Mouse (Mus musculus) splenic B cell, adult 2 months (primary cell): ENCODE results near the gene Ryr3.

Experiments used
- DNase-seq: peaks from one replicate; pipeline ENCODE4 v3.0.0-alpha.2; 2011; ENCODE audit warnings: low read depth, low spot score
- H3K27me3 ChIP-seq: 2 replicates; pipeline ENCODE4 v1.6.1; 2012; ENCODE audit warnings: mild to moderate bottlenecking, low read length, moderate library complexity, mixed read lengths; ENCODE audit not compliant: control insufficient read depth, poor library complexity, insufficient read depth, severe bottlenecking
- H3K36me3 ChIP-seq: 2 replicates; pipeline ENCODE4 v1.6.1; 2012; ENCODE audit warnings: mild to moderate bottlenecking, low read length, moderate library complexity, mixed read lengths; ENCODE audit not compliant: control insufficient read depth, poor library complexity, insufficient read depth, severe bottlenecking

Ryr3 gene

GRCm38 (mm10) chr2:113216746-113217461 is at the start of gene Ryr3:
Gene Ryr3, minus strand, starts transcription at chr2:113217096.
- Histone ChIP-seq H3K36me3 (no peaks in the 10 kb centered on the region), H3K27me3 (no peaks in the 10 kb centered on the region)
- DNase-seq = no peak

DNA sequence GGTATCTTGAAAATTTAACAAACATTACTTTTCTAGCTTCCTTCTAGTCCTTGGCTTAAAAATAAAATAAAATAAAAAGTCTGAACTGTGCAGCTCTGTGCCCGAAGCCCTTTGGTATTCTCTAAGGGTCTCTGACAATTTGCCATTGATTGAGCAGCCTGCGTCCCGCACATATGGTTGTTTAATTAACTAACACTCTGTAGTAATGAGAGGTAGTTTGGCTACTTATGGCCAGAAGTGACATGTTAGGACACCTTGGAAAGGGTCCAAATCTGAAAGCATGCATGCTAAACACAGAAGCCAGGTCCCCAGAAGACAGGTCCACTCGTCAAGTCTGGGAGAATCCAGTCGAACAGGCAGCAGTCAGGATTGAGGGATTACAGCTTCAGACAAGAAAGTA is 22.0 kb upstream of the Ryr3 start:
- DNase-seq = no peak
- H3K36me3 ChIP-seq = no peaks in the 10 kb centered on the region
- no peaks in the 10 kb centered on the region for H3K27me3 ChIP-seq

DNA sequence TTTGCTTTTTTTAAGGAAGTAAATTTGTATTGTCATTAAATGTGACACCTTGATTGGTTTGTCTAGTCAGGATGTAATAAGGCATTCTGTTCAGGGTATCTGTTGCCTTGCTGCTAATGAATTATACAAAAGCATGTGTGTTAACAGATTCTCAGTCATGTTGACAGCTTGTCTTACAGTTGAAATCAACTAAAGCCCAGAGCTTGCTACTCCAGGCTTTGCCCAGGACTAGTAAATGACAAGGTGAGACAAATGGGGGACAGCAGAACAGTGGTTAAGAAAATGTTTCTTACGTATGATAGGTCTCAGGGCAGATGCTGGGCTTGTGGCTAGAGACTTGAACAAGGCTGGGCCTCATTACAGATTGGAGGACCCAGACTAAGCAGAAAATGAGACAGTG is 20.1 kb upstream of the Ryr3 start:
- H3K27me3 ChIP-seq = no peaks in the 10 kb centered on the region
- H3K36me3 ChIP-seq = no peaks in the 10 kb centered on the region
- no peak for DNase-seq

DNA sequence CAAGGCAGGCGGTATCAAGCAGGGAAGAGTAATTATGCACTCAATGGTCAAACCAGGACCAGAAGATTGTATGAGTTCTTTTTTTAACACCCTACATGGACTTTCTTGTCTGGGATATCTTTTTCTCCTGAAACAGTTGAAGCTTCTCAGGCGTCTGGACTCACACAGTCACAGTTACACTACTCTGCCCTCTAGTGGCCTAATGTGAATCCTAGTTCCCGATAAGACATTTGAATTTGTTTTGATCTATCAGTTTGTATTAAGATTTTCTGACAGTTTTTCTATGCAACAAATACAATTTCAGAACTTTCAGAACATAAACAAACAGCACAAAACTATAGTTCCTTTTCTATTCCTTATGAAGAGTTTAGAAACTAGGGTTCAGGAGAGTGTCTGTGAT is 17.7 kb upstream of the Ryr3 start:
- Histone ChIP-seq H3K27me3 (no peaks in the 10 kb centered on the region), H3K36me3 (no peaks in the 10 kb centered on the region)
- no peak for DNase-seq

GRCm38 (mm10) chr2:113233356-113233755 is 16.5 kb upstream of the Ryr3 start:
- Histone ChIP-seq H3K27me3 (no peaks in the 10 kb centered on the region), H3K36me3 (no peaks in the 10 kb centered on the region)
- DNase-seq = no peak

DNA sequence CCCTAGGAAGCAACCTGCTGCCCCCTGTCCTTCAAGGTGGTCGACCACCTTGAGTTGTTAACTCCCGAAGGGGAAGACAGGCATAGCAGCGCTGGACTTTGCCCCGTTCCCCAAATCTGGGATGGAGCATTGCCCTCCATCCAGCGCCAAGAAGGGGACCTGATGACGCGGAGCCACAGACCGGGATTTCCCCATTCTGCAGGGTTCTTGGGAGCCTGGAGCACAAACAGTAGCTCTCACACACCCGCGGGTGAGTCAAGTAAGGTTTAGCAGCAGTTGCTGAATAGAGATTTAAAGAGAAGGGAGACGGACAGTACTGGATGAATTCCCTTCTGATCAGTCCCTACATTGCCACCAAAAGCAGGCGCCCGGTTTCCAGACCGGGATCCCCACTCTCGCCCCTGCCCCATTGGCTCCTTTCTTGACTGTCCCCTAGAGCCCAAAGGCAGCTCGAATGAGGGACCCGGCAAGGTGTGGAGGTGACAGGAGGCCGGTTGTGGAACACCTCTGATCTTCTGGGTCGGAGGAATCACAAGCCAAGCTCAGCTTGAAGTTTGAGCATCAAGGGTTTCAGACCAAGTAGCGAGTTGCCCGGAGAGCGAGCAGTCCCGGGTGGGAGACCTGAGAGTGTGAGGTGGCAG is 671 bp downstream of the Ryr3 start:
- Histone ChIP-seq H3K27me3 (no peaks in the 10 kb centered on the region), H3K36me3 (no peaks in the 10 kb centered on the region)
- no peak for DNase-seq

DNA sequence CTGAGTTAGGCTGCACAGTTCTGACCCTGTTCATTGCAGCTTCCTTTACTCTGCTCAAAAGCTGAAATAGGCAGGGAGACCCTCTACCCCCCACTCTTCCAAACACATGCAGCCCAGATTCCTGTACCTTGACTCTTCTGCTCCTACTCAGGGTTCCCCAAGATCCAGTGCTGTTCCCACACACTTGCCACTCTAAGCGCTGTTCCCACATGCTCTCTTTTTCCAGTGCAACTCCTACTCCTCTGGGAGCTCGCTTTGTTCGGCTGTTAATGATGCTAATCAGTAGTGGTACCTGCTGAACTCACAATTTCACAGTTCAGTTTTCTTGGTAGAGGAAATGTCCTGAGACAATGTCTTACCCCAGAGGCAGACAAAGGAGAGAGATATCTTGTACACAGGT is 6.9 kb downstream of the Ryr3 start:
- Histone ChIP-seq H3K27me3 (no peaks in the 10 kb centered on the region), H3K36me3 (no peaks in the 10 kb centered on the region)
- no peak for DNase-seq

DNA sequence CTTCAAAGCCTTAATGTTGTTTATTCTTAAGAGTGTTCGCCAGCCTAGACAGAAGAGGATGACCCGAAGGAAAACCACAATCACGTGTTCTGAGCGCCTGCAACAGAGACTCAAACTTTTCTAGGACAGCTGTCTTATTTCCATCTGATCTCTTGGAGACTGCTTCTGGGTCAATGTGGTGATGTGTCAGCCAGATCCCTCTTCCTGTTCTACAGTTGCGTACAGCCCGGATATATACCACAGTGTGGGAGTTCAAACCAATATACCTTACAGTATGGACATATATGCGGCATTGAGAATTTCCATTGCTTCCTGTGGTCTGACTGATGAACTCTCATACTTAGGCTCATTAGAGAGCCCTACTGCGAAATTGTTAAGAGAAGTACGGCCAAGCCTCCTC is 7.6 kb downstream of the Ryr3 start:
- DNase-seq = no peak
- Histone ChIP-seq H3K36me3 (no peaks in the 10 kb centered on the region), H3K27me3 (no peaks in the 10 kb centered on the region)

DNA sequence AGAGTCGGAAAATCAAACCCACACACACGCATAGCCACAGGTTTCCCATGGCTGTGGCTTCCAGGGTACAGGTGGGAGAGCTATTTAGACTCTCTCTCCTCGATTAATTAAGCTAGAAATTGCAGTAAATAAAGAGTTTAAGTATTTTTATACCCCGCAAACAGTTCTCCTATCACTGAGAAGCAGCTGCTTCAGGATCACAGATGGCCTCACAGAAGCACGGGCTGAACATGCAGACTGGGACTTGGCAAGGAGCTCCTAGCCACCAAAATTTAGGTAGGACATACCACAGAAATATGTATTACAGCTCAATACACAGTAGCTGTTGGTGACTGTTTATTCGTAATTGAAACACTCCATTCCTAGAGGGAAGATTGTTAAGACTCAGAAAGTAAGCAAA is 14.0 kb downstream of the Ryr3 start:
- Histone ChIP-seq H3K27me3 (no peaks in the 10 kb centered on the region), H3K36me3 (no peaks in the 10 kb centered on the region)
- no peak for DNase-seq

- H3K36me3 ChIP-seq = no peaks in the 10 kb centered on the region
- no peaks in the 10 kb centered on the region for H3K27me3 ChIP-seq
- DNase-seq = no peak
These were observed 17.7 kb downstream of the Ryr3 start for GRCm38 (mm10) chr2:113199030-113199679.

DNA sequence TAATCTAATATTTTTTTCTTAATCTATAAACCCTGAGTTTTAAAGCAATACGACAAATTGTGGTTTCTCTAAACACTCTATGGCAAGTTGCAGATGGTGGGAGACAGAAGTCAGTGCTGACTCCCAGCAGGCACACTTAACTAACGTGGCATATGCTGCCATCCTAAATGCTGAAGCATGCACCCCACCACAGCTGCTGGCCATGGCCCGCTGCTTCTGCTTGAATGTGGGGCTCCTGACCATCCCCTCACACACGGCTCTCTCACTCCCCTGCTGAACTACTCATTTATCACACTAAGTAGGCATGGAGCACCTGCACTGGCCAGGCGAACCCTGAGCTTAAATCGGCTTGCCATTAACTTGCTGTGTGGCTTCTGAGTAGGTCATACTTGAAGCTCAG is 29.7 kb downstream of the Ryr3 start:
- Histone ChIP-seq H3K27me3 (no peaks in the 10 kb centered on the region), H3K36me3 (no peaks in the 10 kb centered on the region)
- no peak for DNase-seq

GRCm38 (mm10) chr2:113181701-113182100 is 35.2 kb downstream of the Ryr3 start:
- Histone ChIP-seq H3K27me3 (no peaks in the 10 kb centered on the region), H3K36me3 (no peaks in the 10 kb centered on the region)
- DNase-seq = no peak

GRCm38 (mm10) chr2:113178047-113178446 is 38.8 kb downstream of the Ryr3 start:
- no peaks in the 10 kb centered on the region for H3K27me3 ChIP-seq
- DNase-seq = no peak
- no peaks in the 10 kb centered on the region for H3K36me3 ChIP-seq

DNA sequence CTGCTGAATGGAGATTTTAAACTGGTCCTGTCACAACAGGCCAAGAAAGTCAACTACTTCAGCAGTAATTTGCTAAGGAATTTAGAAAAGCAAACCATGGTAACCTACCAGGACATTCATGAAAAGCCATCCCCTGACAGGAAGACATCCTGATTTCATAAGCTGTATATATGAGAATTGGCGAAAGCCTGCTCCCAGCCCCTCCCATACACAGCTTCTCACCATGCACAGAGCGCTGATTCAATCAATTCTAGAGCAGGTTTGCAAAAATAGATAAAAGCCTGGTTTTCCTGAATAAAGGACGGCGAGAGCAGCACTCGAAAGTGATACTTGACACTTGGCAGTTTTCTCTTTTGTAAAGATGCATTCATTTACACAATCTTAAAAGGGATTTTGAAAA is 40.6 kb downstream of the Ryr3 start:
- DNase-seq = no peak
- Histone ChIP-seq H3K36me3 (no peaks in the 10 kb centered on the region), H3K27me3 (no peaks in the 10 kb centered on the region)

- no peaks in the 10 kb centered on the region for H3K36me3 ChIP-seq
- DNase-seq = no peak
- no peaks in the 10 kb centered on the region for H3K27me3 ChIP-seq
These were observed 48.8 kb downstream of the Ryr3 start for GRCm38 (mm10) chr2:113168096-113168495.
